Mouse (Mus musculus) left cerebral cortex, adult 8-10 months (tissue): ENCODE data around the gene Cntn5. TPM values are rescaled to one million over a fixed set of nuclear protein-coding genes. Genes with fewer than 3 reads are reported as not detected.
A peak's percentile ranks its signal among the peaks of the same experiment; 100 is the strongest.

ENCODE experiments used
- DNase-seq, 2 experiments: peaks; one replicate each; pipeline ENCODE4 v3.0.0; 2022; ENCODE audit warnings: low spot score in 2 of 2
- total RNA-seq, 4 experiments: library from RNA; stranded (reverse); gene quantifications; 2 replicates each; pipeline ENCODE4 v1.2.4; 2022

Gene Cntn5
- total RNA-seq, 4 experiments from 2014 or later = 19.5 to 25.7 (median 24.1) TPM

- no peak for DNase-seq
Measured at GRCm38 (mm10) chr9:10230973-10231372, 673.6 kb downstream of the Cntn5 start.

GRCm38 (mm10) chr9:10229716-10230115, 674.9 kb downstream of the Cntn5 start:
- DNase-seq = peak in 1 of 2 experiments; percentile 55

DNA sequence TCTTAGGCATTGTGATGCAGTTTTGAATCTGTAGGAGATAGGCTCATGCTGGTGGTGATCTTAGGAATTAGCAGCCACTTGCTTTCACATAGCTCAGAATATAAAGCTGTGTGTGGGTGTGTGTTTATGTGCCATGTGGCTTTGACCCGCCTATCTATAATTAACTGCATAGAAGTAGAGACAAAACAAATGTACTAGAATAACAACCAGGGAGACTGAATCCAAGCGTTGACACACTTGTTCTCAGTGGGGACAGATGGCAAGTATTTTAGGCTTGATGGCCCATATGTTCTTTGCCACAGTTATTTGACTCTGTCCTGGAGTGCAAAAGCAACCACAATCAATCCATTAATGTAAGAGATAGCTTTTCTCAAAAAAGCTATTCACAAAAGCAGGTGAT, 678.6 kb downstream of the Cntn5 start:
- DNase-seq = peak in 1 of 2 experiments; percentile 48

- no peak for DNase-seq
Measured at GRCm38 (mm10) chr9:10186063-10186462, 718.5 kb downstream of the Cntn5 start.

DNA sequence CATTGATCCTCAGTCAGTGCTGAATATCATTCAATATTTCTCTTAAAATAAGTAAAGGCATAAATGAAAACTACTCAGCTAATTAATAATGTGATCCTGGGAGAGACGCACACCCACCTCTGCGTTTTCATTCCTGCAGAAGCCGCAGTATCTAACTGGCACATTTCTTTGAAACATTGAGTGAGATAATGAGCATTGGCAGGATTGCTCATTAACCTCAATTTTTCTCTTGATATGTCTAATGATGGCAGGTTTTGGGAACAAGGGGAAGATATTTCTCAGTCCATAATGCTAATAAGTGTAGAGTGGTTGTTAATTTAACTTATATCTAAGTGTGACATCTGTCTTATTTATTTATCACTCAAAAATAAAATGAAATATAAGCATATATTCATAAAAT, 734.0 kb downstream of the Cntn5 start:
- no peak for DNase-seq

GRCm38 (mm10) chr9:10121350-10122057, 783.1 kb downstream of the Cntn5 start:
- DNase-seq = no peak

GRCm38 (mm10) chr9:10116581-10116980, 788.0 kb downstream of the Cntn5 start:
- no peak for DNase-seq

- DNase-seq = no peak
Measured at GRCm38 (mm10) chr9:10109156-10109555, 795.4 kb downstream of the Cntn5 start.

- DNase-seq = no peak
Measured at GRCm38 (mm10) chr9:10107861-10108260, 796.7 kb downstream of the Cntn5 start.

DNA sequence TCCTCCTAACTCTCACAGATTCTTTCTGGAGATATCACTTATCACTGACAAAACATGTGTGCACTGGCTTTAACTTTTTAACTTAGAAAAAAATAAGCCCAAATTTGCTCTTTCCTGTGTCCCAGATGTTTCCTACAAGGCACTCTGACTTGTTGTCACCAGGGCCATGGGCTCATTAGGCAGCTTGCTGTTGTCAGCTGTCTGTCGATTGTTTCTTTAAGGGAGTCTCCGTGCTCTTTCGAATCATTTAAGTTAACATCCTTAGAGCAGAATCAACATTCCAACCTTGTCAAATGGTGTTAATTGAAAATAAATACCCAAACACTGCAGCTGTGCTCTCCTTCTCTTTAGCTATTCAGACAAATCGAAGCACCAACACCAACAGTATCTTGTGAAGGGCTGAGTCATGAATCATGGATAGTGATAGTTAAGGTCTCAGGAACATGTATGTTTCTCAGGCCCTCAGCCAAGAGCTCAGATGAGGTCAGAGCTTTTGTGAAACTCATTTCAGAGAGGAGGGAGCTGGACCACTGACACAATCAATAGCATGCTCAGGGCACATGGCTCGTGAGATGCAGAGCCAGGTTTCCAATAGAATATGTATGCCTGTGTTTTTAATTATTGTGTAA, 802.6 kb downstream of the Cntn5 start:
- DNase-seq = no peak

- DNase-seq = no peak
Measured at GRCm38 (mm10) chr9:10076282-10076681, 828.3 kb downstream of the Cntn5 start.

DNA sequence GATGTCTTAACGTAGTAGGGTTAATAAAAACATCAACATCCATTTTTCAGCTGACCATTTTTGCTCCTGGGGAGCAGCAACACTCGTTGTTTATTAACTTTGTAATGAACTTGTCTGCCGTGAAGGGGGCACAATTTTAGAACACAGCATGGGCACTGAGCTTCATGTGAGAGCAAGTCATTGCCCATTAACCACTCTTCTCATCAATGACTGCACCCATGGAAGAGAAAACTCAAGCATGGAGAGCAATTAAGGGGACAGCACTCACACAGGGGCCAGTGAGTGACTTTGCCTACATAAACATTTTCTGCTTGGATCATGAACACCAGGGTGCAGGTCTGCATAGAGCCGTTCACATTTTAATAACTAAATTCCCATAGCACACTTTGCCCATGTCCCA, 831.2 kb downstream of the Cntn5 start:
- DNase-seq = no peak

DNA sequence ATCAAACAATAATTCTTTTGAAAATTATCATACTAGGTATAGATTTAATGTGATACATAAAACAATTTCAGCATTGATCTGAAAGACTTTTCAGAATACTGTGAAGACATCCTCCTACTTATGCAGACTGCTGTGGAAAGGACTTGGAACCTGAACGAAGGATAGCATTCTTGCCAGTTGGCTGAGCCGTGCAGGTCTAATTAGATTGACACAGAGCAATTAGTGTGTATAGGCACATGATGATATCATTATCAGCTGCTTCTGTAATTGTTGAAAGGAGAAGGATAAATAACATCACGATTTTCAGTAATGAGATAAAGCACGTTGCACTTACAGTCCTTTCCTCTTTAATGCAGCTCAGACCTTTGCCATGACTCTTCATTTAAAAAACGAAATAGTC, 831.7 kb downstream of the Cntn5 start:
- DNase-seq = no peak

- DNase-seq = no peak
Measured at GRCm38 (mm10) chr9:10071271-10071670, 833.3 kb downstream of the Cntn5 start.

- no peak for DNase-seq
Measured at GRCm38 (mm10) chr9:10044969-10045789, 859.4 kb downstream of the Cntn5 start.

GRCm38 (mm10) chr9:10043001-10043400, 861.6 kb downstream of the Cntn5 start:
- DNase-seq = no peak

DNA sequence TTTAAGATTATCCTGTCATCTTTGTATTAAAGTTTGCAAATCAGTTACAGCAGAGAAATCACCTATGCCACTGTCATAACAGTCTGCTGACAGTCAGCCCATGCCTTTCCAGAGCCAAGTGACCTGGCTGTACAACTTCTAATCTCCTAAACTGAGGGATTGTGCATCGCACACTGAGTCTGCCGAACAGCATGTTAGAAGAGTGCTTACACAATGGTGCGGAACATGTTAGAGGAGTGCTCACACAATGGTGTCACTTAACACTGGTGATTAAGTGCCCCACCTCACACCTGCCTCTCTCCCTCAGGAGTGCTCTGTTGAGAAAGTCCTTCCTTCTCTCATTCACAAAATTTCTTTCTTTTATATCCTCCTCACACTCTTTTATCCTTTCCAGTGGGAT, 889.4 kb downstream of the Cntn5 start:
- DNase-seq = no peak

GRCm38 (mm10) chr9:9984028-9984427, 920.5 kb downstream of the Cntn5 start:
- DNase-seq = no peak

GRCm38 (mm10) chr9:9983220-9983619, 921.4 kb downstream of the Cntn5 start:
- no peak for DNase-seq

GRCm38 (mm10) chr9:9965370-9965769, 939.2 kb downstream of the Cntn5 start:
- no peak for DNase-seq

GRCm38 (mm10) chr9:9960610-9961172, 943.9 kb downstream of the Cntn5 start:
- DNase-seq = no peak

- no peak for DNase-seq
Measured at GRCm38 (mm10) chr9:9949346-9949745, 955.2 kb downstream of the Cntn5 start.
